ENCODE assay signal across 14 mouse cellular contexts in genomic region chr9:35043619-35044018, GRCm38 (mm10).
DNase-seq lines count a peak whose midpoint lies in the region; ATAC-seq and TF ChIP-seq lines count a peak whose summit lies in the region.
"Had no signal": no experiment of that assay in that cellular context is flagged by ENCODE, and none has a peak within 500 bp of the region (broad histone marks: within the 10 kb centered on the region; RNA-seq: fewer than 3 reads in every experiment).

No protein-coding gene starts in this region.

- H3K36me3 ChIP-seq in kidney, embryonic 16.5 days (ENCODE audit: insufficient read depth, low read length) = no peaks in the 10 kb centered on the region
- H3K36me3 ChIP-seq in embryonic facial prominence, embryonic 14.5 days (ENCODE audit: control insufficient read depth, insufficient read depth, low read length) = peaks cover 18% of the 10 kb centered on the region
- peaks cover 14% of the 10 kb centered on the region for H3K36me3 ChIP-seq in limb, embryonic 14.5 days (ENCODE audit: control insufficient read depth, insufficient read depth, low read length)

- ATAC-seq in kidney, embryonic 16.5 days (ENCODE audit: low FRiP score, low TSS enrichment) = no peak
- ATAC-seq in embryonic facial prominence, embryonic 14.5 days (ENCODE audit: low read depth) = no peak; the same call in 1 of the 2 replicates
- ATAC-seq in limb, embryonic 14.5 days (ENCODE audit: low FRiP score, low read depth) = no peak; the same call in 1 of the 2 replicates
- no peak for ATAC-seq in erythroid progenitor cell, adult 5-6 weeks (replicated peaks; ENCODE audit: low FRiP score, poor library complexity, severe bottlenecking)

- no peak overlapping the region for H3K9ac ChIP-seq in kidney, embryonic 16.5 days (replicated peaks; ENCODE audit: low read length)
- H3K9ac ChIP-seq in embryonic facial prominence, embryonic 14.5 days (ENCODE audit: low read depth, low read length) = no peak overlapping the region
- H3K9ac ChIP-seq in limb, embryonic 14.5 days (ENCODE audit: low read depth, low read length, severe bottlenecking) = no peak overlapping the region
- H3K9ac ChIP-seq: kidney, embryonic 15.5 days had no signal

- no peak overlapping the region for H3K4me3 ChIP-seq in kidney, embryonic 16.5 days (ENCODE audit: low read length)
- H3K4me3 ChIP-seq in embryonic facial prominence, embryonic 14.5 days (ENCODE audit: low read depth, low read length) = no peak overlapping the region
- H3K4me3 ChIP-seq in limb, embryonic 14.5 days (replicated peaks; ENCODE audit: low read length) = no peak overlapping the region
- H3K4me3 ChIP-seq: kidney, embryonic 15.5 days had no signal

- no peak overlapping the region for H3K4me2 ChIP-seq in kidney, embryonic 16.5 days (replicated peaks; ENCODE audit: low read depth, low read length)
- H3K4me2 ChIP-seq in embryonic facial prominence, embryonic 14.5 days (ENCODE audit: low read depth, low read length) = no peak overlapping the region
- no peak overlapping the region for H3K4me2 ChIP-seq in limb, embryonic 14.5 days (replicated peaks; ENCODE audit: low read depth, low read length, severe bottlenecking)
- H3K4me2 ChIP-seq: kidney, embryonic 15.5 days; liver, embryonic 11.5 days had no signal

- TF ChIP-seq POLR2A in limb, embryonic 14.5 days (IDR thresholded peaks at IDR 0.05; ENCODE audit: borderline replicate concordance, extremely low read depth, insufficient read depth, insufficient read length) = no peak

- no peaks in the 10 kb centered on the region for H3K27me3 ChIP-seq in kidney, embryonic 16.5 days (ENCODE audit: insufficient read depth, low read length)
- no peaks in the 10 kb centered on the region for H3K27me3 ChIP-seq in embryonic facial prominence, embryonic 14.5 days (replicated peaks; ENCODE audit: control insufficient read depth, insufficient read depth, low read length)
- H3K27me3 ChIP-seq in limb, embryonic 14.5 days (ENCODE audit: control insufficient read depth, insufficient read depth, low read length) = no peaks in the 10 kb centered on the region
- H3K27me3 ChIP-seq: kidney, embryonic 15.5 days; Patski had no signal

- no peaks in the 10 kb centered on the region for H3K9me3 ChIP-seq in kidney, embryonic 16.5 days (ENCODE audit: low read length)
- H3K9me3 ChIP-seq in embryonic facial prominence, embryonic 14.5 days (ENCODE audit: control insufficient read depth, low read length) = no peaks in the 10 kb centered on the region
- no peaks in the 10 kb centered on the region for H3K9me3 ChIP-seq in limb, embryonic 14.5 days (ENCODE audit: control insufficient read depth, low read length)
- H3K9me3 ChIP-seq: kidney, embryonic 15.5 days had no signal

- DNase-seq in heart, adult 11 months = peak; percentile 86
- DNase-seq in heart, postnatal 36 days = no peak
- DNase-seq in kidney, postnatal 10 days = peak; percentile 6
- peak; percentile 58 for DNase-seq in embryonic facial prominence, embryonic 14.5 days (ENCODE audit: low spot score)
- peak; percentile 30 for DNase-seq in limb, embryonic 14.5 days (ENCODE audit: low spot score)
- no peak for DNase-seq in left cerebral cortex, postnatal 4 days
- DNase-seq: cerebellum, postnatal 36 days; lung, postnatal 10 days; thymus, adult 18-20 months had no signal

- H3K27ac ChIP-seq in kidney, embryonic 16.5 days (ENCODE audit: low read length) = no peak overlapping the region
- peak overlapping the region; percentile 84 for H3K27ac ChIP-seq in embryonic facial prominence, embryonic 14.5 days (replicated peaks; ENCODE audit: low read depth, low read length)
- H3K27ac ChIP-seq in limb, embryonic 14.5 days (replicated peaks; ENCODE audit: low read depth, low read length) = 0 out of 2 replicates have a peak overlapping the region, but pooled peaks have one; percentile 10
- H3K27ac ChIP-seq: kidney, embryonic 15.5 days had no signal

- 63% methylated on average over 7 of the region's 7 CpGs for WGBS in kidney, embryonic 16.5 days
- WGBS in embryonic facial prominence, embryonic 14.5 days = 40% methylated on average over 7 of the region's 7 CpGs
- WGBS in limb, embryonic 14.5 days = 26% methylated on average over 7 of the region's 7 CpGs

- H3K4me1 ChIP-seq in kidney, embryonic 16.5 days (ENCODE audit: insufficient read depth, low read length) = peaks cover 18% of the 10 kb centered on the region
- H3K4me1 ChIP-seq in embryonic facial prominence, embryonic 14.5 days (ENCODE audit: control insufficient read depth, insufficient read depth, low read length) = peaks cover 37% of the 10 kb centered on the region
- H3K4me1 ChIP-seq in limb, embryonic 14.5 days (ENCODE audit: control insufficient read depth, insufficient read depth, low read length) = peaks cover 47% of the 10 kb centered on the region

- intact Hi-C loops in heart, postnatal 36 days (cut with DNase I) = no loop called here
- intact Hi-C loops in left cerebral cortex, postnatal 4 days (cut with DNase I) = no loop called here

Comparison
In these comparisons a context has a peak if more than half of its experiments do, and no peak if none do; other contexts are left out.
1. DNase-seq: peak in heart, adult 11 months (single experiment), kidney, postnatal 10 days (single experiment), embryonic facial prominence, embryonic 14.5 days (single experiment) and limb, embryonic 14.5 days (single experiment); none in heart, postnatal 36 days (0 of 2) and left cerebral cortex, postnatal 4 days (single experiment).